Mouse (Mus musculus): ENCODE results near the gene Ncoa7. TPM values are rescaled to one million over a fixed set of nuclear protein-coding genes. Genes with fewer than 3 reads are reported as not detected.
A peak's percentile ranks its signal among the peaks of the same experiment; 100 is the strongest.

Gene Ncoa7
- total RNA-seq, 2 experiments from 2014 or later: 1.2 to 1.6 TPM

- no peak for DNase-seq (ENCODE audit: low spot score)
Measured at GRCm38 (mm10) chr10:30749807-30750206, 53.3 kb downstream of the Ncoa7 start.

- no peak for DNase-seq (ENCODE audit: low spot score)
Measured at GRCm38 (mm10) chr10:30745238-30745974, 57.7 kb downstream of the Ncoa7 start.

GRCm38 (mm10) chr10:30743275-30743674 lies 59.9 kb downstream of the Ncoa7 start:
- no peak for DNase-seq (ENCODE audit: low spot score)

GRCm38 (mm10) chr10:30738403-30738802 lies 64.7 kb downstream of the Ncoa7 start:
- DNase-seq (ENCODE audit: low spot score): no peak

- no peak for DNase-seq (ENCODE audit: low spot score)
Measured at GRCm38 (mm10) chr10:30737323-30737722, 65.8 kb downstream of the Ncoa7 start.

- DNase-seq (ENCODE audit: low spot score): no peak
Measured at GRCm38 (mm10) chr10:30733148-30733785, 69.9 kb downstream of the Ncoa7 start.

GRCm38 (mm10) chr10:30731321-30731914 lies 71.7 kb downstream of the Ncoa7 start:
- DNase-seq (ENCODE audit: low spot score): no peak

- no peak for DNase-seq (ENCODE audit: low spot score)
Measured at GRCm38 (mm10) chr10:30730791-30731190, 72.3 kb downstream of the Ncoa7 start.

- no peak for DNase-seq (ENCODE audit: low spot score)
Measured at GRCm38 (mm10) chr10:30729157-30730096, 73.7 kb downstream of the Ncoa7 start.

- DNase-seq (ENCODE audit: low spot score): no peak
Measured at GRCm38 (mm10) chr10:30723014-30723413, 80.1 kb downstream of the Ncoa7 start.

- no peak for DNase-seq (ENCODE audit: low spot score)
Measured at GRCm38 (mm10) chr10:30720556-30720955, 82.6 kb downstream of the Ncoa7 start.

GRCm38 (mm10) chr10:30719947-30720346 lies 83.2 kb downstream of the Ncoa7 start:
- DNase-seq (ENCODE audit: low spot score): no peak

GRCm38 (mm10) chr10:30718703-30719340 lies 84.3 kb downstream of the Ncoa7 start:
- DNase-seq (ENCODE audit: low spot score): peak; percentile 38

GRCm38 (mm10) chr10:30716171-30716570 lies 87.0 kb downstream of the Ncoa7 start:
- no peak for DNase-seq (ENCODE audit: low spot score)

- DNase-seq (ENCODE audit: low spot score): no peak
Measured at GRCm38 (mm10) chr10:30712540-30712939, 90.6 kb downstream of the Ncoa7 start.

GRCm38 (mm10) chr10:30709846-30710403 lies 93.2 kb downstream of the Ncoa7 start:
- no peak for DNase-seq (ENCODE audit: low spot score)

GRCm38 (mm10) chr10:30708039-30708438 lies 95.1 kb downstream of the Ncoa7 start:
- DNase-seq (ENCODE audit: low spot score): no peak

- no peak for DNase-seq (ENCODE audit: low spot score)
Measured at GRCm38 (mm10) chr10:30702663-30703062, 100.5 kb downstream of the Ncoa7 start.

GRCm38 (mm10) chr10:30686862-30687261 lies 116.3 kb downstream of the Ncoa7 start:
- no peak for DNase-seq (ENCODE audit: low spot score)

- no peak for DNase-seq (ENCODE audit: low spot score)
Measured at GRCm38 (mm10) chr10:30683449-30683848, 119.7 kb downstream of the Ncoa7 start.

GRCm38 (mm10) chr10:30679756-30680155 lies 123.4 kb downstream of the Ncoa7 start:
- DNase-seq (ENCODE audit: low spot score): no peak

Data from gastrocnemius, adult 18-20 months (tissue).